Mouse (Mus musculus): Measurements from ENCODE around the gene Phlpp1.

GRCm38 (mm10) chr1:106362841-106363604 lies 191.5 kb downstream of the Phlpp1 start:
- TF ChIP-seq E2F4 (IDR thresholded peaks at IDR 0.05; ENCODE audit: borderline replicate concordance, low read depth, low read length) (no peak), JUND (IDR thresholded peaks at IDR 0.05; ENCODE audit: low read depth, low read length) (no peak), POLR2AphosphoS2 (IDR thresholded peaks at IDR 0.05; ENCODE audit: low read length) (no peak), CTCF (IDR thresholded peaks at IDR 0.05 in 2 of 3, conservative IDR thresholded peaks at IDR 0.05 in 1 of 3; ENCODE audit: control insufficient read depth in 1 of 3, insufficient read depth in 1 of 3, low read depth in 2 of 3, low read length in 3 of 3, poor library complexity in 1 of 3, severe bottlenecking in 1 of 3) (no peak), POLR2A (IDR thresholded peaks at IDR 0.05; ENCODE audit: control insufficient read depth in 1 of 2, insufficient read depth in 1 of 2, low read depth in 1 of 2, low read length in 2 of 2, poor library complexity in 1 of 2) (no peak)

Measured in MEL (cell line).